Mouse (Mus musculus): ENCODE data around the gene Il18rap. TPM values are rescaled to one million over a fixed set of nuclear protein-coding genes. Genes with fewer than 3 reads are reported as not detected.

Gene Il18rap
- polyA plus RNA-seq, 1 experiment: 0.22 TPM

DNA sequence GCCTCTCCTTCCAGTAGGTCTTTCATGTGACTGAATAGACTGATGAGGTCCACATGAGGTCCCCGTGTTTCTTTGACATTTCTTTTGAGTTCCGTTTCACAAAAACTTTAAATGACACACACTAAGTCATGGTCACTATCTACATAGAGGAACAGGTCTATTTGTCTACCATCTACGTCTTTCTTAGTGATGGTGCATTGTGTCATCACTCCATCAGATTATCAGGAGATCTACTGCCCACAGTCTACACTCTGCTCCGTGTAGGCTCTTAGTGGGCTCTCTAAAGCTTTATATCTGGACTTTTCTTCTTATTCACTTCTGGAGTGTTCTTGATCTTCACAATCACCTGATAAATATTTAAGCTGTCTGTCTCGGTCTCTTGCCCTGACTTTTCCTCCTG lies 14.1 kb downstream of the Il18rap start:
- peaks cover 8% of the 10 kb centered on the region; the same call in 1 of the 2 replicates for H3K4me1 ChIP-seq
- no peak overlapping the region for H3K4me3 ChIP-seq (replicated peaks)
- H3K9me3 ChIP-seq: peaks cover 7% of the 10 kb centered on the region
- TF ChIP-seq GATA1 (IDR thresholded peaks at IDR 0.05; ENCODE audit: borderline replicate concordance, low read length) (no peak), FLI1 (IDR thresholded peaks at IDR 0.05; ENCODE audit: low read length) (no peak)
- peaks cover 66% of the 10 kb centered on the region for H3K36me3 ChIP-seq (replicated peaks; ENCODE audit: low read length)
- no peaks in the 10 kb centered on the region for H3K27me3 ChIP-seq (replicated peaks)

DNA sequence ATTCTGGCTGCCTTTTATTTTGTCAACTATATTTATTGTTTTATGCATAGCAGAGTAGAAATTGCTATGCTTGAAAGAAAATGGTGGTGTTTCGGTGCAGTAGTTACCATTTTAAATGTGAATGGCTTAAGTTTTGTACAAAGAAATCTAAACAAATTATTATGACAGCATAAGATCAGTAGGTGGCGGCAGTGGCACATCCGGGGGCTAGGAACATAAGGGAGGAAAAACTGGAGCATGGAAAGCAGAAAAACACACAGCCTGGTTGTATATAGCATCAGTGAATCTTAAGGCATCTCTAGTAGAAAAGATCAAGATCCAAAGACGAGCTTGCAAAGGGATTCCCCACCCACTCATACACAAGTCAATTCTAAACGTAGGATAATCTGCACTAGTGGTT lies 22.4 kb downstream of the Il18rap start:
- TF ChIP-seq GATA1 (IDR thresholded peaks at IDR 0.05; ENCODE audit: borderline replicate concordance, low read length) (no peak), FLI1 (IDR thresholded peaks at IDR 0.05; ENCODE audit: low read length) (no peak)
- H3K27me3 ChIP-seq (replicated peaks): no peaks in the 10 kb centered on the region
- no peak overlapping the region for H3K4me3 ChIP-seq (replicated peaks)
- no peaks in the 10 kb centered on the region for H3K9me3 ChIP-seq
- peaks cover 38% of the 10 kb centered on the region for H3K36me3 ChIP-seq (replicated peaks; ENCODE audit: low read length)
- H3K4me1 ChIP-seq: peaks cover 7% of the 10 kb centered on the region

DNA sequence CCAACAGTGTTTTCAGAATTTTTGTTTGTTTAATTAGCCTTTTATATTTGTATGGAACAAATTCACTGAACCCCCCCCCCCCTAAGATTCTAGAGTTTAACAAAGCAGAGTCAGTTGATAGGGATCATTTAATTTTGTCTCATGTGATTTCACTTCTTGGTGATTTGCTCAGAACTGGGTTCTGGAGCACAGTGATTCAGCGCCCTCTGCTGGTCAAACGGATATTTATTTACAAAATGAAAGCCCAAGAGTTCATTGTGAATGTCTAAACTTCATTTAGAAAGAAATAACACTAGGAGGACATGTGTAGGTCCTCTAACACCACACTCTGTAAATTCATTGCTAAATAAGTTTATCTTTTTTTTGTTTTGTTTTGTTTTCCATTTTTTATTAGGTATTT lies 29.5 kb downstream of the Il18rap start:
- Histone ChIP-seq H3K4me1 (peaks cover 7% of the 10 kb centered on the region), H3K4me3 (replicated peaks) (no peak overlapping the region), H3K36me3 (replicated peaks; ENCODE audit: low read length) (peaks cover 39% of the 10 kb centered on the region), H3K9me3 (no peaks in the 10 kb centered on the region), H3K27me3 (replicated peaks) (no peaks in the 10 kb centered on the region)
- no peak for TF ChIP-seq FLI1 (IDR thresholded peaks at IDR 0.05; ENCODE audit: low read length)
- TF ChIP-seq GATA1 (IDR thresholded peaks at IDR 0.05; ENCODE audit: borderline replicate concordance, low read length): no peak

GRCm38 (mm10) chr1:40546645-40547044 lies 31.5 kb downstream of the Il18rap start:
- H3K36me3 ChIP-seq (replicated peaks; ENCODE audit: low read length): peaks cover 45% of the 10 kb centered on the region
- no peaks in the 10 kb centered on the region for H3K4me1 ChIP-seq
- no peaks in the 10 kb centered on the region for H3K9me3 ChIP-seq
- H3K27me3 ChIP-seq (replicated peaks): no peaks in the 10 kb centered on the region
- TF ChIP-seq GATA1 (IDR thresholded peaks at IDR 0.05; ENCODE audit: borderline replicate concordance, low read length) (no peak), FLI1 (IDR thresholded peaks at IDR 0.05; ENCODE audit: low read length) (no peak)
- H3K4me3 ChIP-seq (replicated peaks): no peak overlapping the region

- Histone ChIP-seq H3K9me3 (no peaks in the 10 kb centered on the region), H3K27me3 (replicated peaks) (no peaks in the 10 kb centered on the region), H3K36me3 (replicated peaks; ENCODE audit: low read length) (peaks cover 40% of the 10 kb centered on the region), H3K4me1 (no peaks in the 10 kb centered on the region), H3K4me3 (replicated peaks) (no peak overlapping the region)
- TF ChIP-seq FLI1 (IDR thresholded peaks at IDR 0.05; ENCODE audit: low read length) (no peak), GATA1 (IDR thresholded peaks at IDR 0.05; ENCODE audit: borderline replicate concordance, low read length) (no peak)
Observed at GRCm38 (mm10) chr1:40547064-40547572, 32.0 kb downstream of the Il18rap start.

DNA sequence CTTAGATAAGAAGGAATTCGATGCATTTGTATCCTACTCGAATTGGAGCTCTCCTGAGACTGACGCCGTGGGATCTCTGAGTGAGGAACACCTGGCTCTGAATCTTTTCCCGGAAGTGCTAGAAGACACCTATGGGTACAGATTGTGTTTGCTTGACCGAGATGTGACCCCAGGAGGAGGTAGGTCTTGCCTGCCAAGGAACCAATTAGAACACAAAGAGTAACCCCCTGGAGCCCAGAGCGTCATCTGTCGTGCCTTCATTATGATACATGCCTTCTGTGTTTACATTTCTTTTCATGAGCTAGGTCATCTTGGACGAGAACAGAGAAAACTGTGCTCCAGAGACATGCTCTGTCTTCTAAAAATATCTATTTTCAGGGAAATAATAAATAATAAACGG lies 32.6 kb downstream of the Il18rap start:
- H3K9me3 ChIP-seq: no peaks in the 10 kb centered on the region
- no peaks in the 10 kb centered on the region for H3K4me1 ChIP-seq
- H3K27me3 ChIP-seq (replicated peaks): no peaks in the 10 kb centered on the region
- H3K4me3 ChIP-seq (replicated peaks): no peak overlapping the region
- H3K36me3 ChIP-seq (replicated peaks; ENCODE audit: low read length): peaks cover 36% of the 10 kb centered on the region
- TF ChIP-seq GATA1 (IDR thresholded peaks at IDR 0.05; ENCODE audit: borderline replicate concordance, low read length) (no peak), FLI1 (IDR thresholded peaks at IDR 0.05; ENCODE audit: low read length) (no peak)

GRCm38 (mm10) chr1:40569374-40569773 lies 54.2 kb downstream of the Il18rap start:
- no peaks in the 10 kb centered on the region for H3K36me3 ChIP-seq (replicated peaks; ENCODE audit: low read length)
- H3K4me3 ChIP-seq (replicated peaks): no peak overlapping the region
- H3K4me1 ChIP-seq: no peaks in the 10 kb centered on the region
- H3K9me3 ChIP-seq: peaks cover 13% of the 10 kb centered on the region
- TF ChIP-seq FLI1 (IDR thresholded peaks at IDR 0.05; ENCODE audit: low read length): no peak
- no peak for TF ChIP-seq GATA1 (IDR thresholded peaks at IDR 0.05; ENCODE audit: borderline replicate concordance, low read length)
- H3K27me3 ChIP-seq (replicated peaks): no peaks in the 10 kb centered on the region

DNA sequence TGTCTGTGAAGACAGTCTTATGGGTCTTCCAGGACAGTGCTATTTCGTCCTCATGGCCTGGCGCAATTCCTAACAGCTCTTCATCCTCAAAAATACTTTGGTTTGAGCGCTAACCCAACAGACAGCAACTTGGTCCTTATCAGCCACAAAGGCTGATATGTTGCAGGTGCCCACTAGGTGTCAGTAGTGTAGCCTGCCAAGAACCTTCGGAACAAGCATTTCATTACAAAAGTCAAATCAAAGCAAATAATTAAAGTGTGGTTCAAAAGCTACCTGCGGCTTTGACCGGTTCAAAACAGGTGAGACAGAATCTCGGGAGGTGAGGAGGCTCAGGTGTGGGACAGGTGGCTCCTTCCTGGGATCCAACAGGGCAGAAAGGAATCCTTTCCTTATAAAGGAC lies 64.6 kb downstream of the Il18rap start, which contains the start of gene Slc9a4:
Gene Slc9a4, plus strand, starts transcription at position 298 of the 400 bp plus-strand sequence.
- TF ChIP-seq GATA1 (IDR thresholded peaks at IDR 0.05; ENCODE audit: borderline replicate concordance, low read length) (no peak), FLI1 (IDR thresholded peaks at IDR 0.05; ENCODE audit: low read length) (no peak)

DNA sequence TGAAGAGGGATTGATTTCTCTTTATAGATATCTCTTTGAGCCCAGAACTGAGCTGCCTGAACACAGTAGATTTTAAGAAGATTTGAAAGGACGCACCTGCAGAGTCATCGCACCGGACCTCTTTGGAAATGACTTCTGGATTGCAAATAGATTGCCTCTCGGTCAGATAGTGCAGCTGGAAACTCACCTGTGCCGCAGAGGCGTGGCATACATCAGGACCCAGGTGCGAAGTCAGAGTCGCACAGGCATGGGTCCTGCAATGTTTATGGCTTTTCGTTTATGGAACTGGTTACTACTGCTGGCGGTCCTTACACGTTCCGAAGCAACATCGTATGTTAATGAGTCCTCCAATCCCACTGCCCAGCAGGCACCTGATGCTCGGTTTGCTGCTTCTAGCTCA lies 65.1 kb downstream of the Il18rap start:
- Histone ChIP-seq H3K36me3 (replicated peaks; ENCODE audit: low read length) (no peaks in the 10 kb centered on the region), H3K4me1 (no peaks in the 10 kb centered on the region), H3K9me3 (no peaks in the 10 kb centered on the region), H3K27me3 (replicated peaks) (peaks cover 4% of the 10 kb centered on the region), H3K4me3 (replicated peaks) (no peak overlapping the region)
- TF ChIP-seq FLI1 (IDR thresholded peaks at IDR 0.05; ENCODE audit: low read length) (no peak), GATA1 (IDR thresholded peaks at IDR 0.05; ENCODE audit: borderline replicate concordance, low read length) (no peak)

More for the DNA sequence above, 64.6 kb downstream of the Il18rap start, which contains the start of gene Slc9a4:
- Histone ChIP-seq H3K9me3 (no peaks in the 10 kb centered on the region), H3K4me1 (no peaks in the 10 kb centered on the region), H3K4me3 (replicated peaks) (no peak within 1 kb of the TSS), H3K36me3 (replicated peaks; ENCODE audit: low read length) (no peaks in the 10 kb centered on the region), H3K27me3 (replicated peaks) (peaks cover 4% of the 10 kb centered on the region)

- no peak overlapping the region for H3K4me3 ChIP-seq (replicated peaks)
- H3K27me3 ChIP-seq (replicated peaks): peaks cover 2% of the 10 kb centered on the region
- 0 out of 2 replicates have a peak, but pooled peaks cover 4% of the 10 kb centered on the region for H3K9me3 ChIP-seq
- H3K4me1 ChIP-seq: no peaks in the 10 kb centered on the region
- H3K36me3 ChIP-seq (replicated peaks; ENCODE audit: low read length): no peaks in the 10 kb centered on the region
- no peak for TF ChIP-seq GATA1 (IDR thresholded peaks at IDR 0.05; ENCODE audit: borderline replicate concordance, low read length)
Observed at GRCm38 (mm10) chr1:40586776-40587175, 71.6 kb downstream of the Il18rap start.
